Mouse (Mus musculus) liver, adult 2 months (tissue): ENCODE data around the gene Lrsam1. TPM values are rescaled to one million over a fixed set of nuclear protein-coding genes. Genes with fewer than 3 reads are reported as not detected.

ENCODE experiments used
- DNase-seq: peaks from one replicate; pipeline ENCODE4 v3.0.0-alpha.2; 2011; ENCODE audit warnings: low read depth, low spot score; ENCODE audit errors: extremely low read depth
- H3K27ac ChIP-seq: fragments of 200-500 bp; replicated peaks from 2 replicates; pipeline ENCODE4 v1.5.1; 2012; ENCODE audit warnings: low read depth, mild to moderate bottlenecking, control low read depth, inconsistent platforms, low read length; ENCODE audit not compliant: insufficient read depth
- H3K27me3 ChIP-seq: fragments of 200-500 bp; 2 replicates; pipeline ENCODE4 v1.6.1; 2012; ENCODE audit warnings: mild to moderate bottlenecking, moderate library complexity, low read length, inconsistent platforms; ENCODE audit not compliant: control insufficient read depth, insufficient read depth
- H3K36me3 ChIP-seq: fragments of 200-500 bp; 2 replicates; pipeline ENCODE4 v1.6.1; 2012; ENCODE audit warnings: low read length, inconsistent platforms; ENCODE audit not compliant: control insufficient read depth, insufficient read depth
- H3K4me1 ChIP-seq: fragments of 200-500 bp; 2 replicates; pipeline ENCODE4 v1.6.1; 2011; ENCODE audit warnings: low read length; ENCODE audit not compliant: control insufficient read depth, insufficient read depth
- H3K4me3 ChIP-seq: fragments of 200-500 bp; 2 replicates; pipeline ENCODE4 v1.5.1; 2011; ENCODE audit warnings: low read depth, mild to moderate bottlenecking, control low read depth, low read length, moderate library complexity; ENCODE audit not compliant: insufficient read depth
- H3K79me2 ChIP-seq: fragments of 200-500 bp; 2 replicates; pipeline ENCODE4 v1.6.1; 2012; ENCODE audit warnings: inconsistent platforms, mild to moderate bottlenecking, low read length, moderate library complexity; ENCODE audit not compliant: control insufficient read depth, insufficient read depth
- H3K9ac ChIP-seq: fragments of 200-500 bp; 2 replicates; pipeline ENCODE4 v1.6.1; 2012; ENCODE audit warnings: low read depth, mild to moderate bottlenecking, control low read depth, inconsistent platforms, low read length
- CTCF ChIP-seq: fragments of 200-500 bp; IDR thresholded peaks from 2 replicates; pipeline ENCODE4 v1.5.1; 2011; ENCODE audit warnings: low read depth, low read length, control low read depth
- POLR2A ChIP-seq: fragments of 200-500 bp; IDR thresholded peaks from 2 replicates; pipeline ENCODE4 v1.6.1; 2011; ENCODE audit warnings: low read length, control low read depth; ENCODE audit not compliant: insufficient read depth; ENCODE audit errors: extremely low read depth
- WGBS: fragments of 180-500 bp; shearing (Covaris S2); methylation state at CpG from one replicate; pipeline ENCODE4 v1.1.7; 2018; 5-methylcytosine and 5-hydroxymethylcytosine counted together
- polyA plus RNA-seq: library from polyadenylated mRNA; depleted of rRNA; stranded (reverse); fragments of >200 nt; gene quantifications from 2 replicates; pipeline ENCODE4 v1.2.3, GENCODE M21; 2012
- total RNA-seq: library from RNA; depleted of rRNA; stranded (reverse); fragments of >200 nt; gene quantifications from 2 replicates; pipeline ENCODE4 v1.2.3, GENCODE M21; 2014

Lrsam1 gene
- total and polyA plus RNA-seq, 2 experiments = 6.0 to 9.7 TPM

DNA sequence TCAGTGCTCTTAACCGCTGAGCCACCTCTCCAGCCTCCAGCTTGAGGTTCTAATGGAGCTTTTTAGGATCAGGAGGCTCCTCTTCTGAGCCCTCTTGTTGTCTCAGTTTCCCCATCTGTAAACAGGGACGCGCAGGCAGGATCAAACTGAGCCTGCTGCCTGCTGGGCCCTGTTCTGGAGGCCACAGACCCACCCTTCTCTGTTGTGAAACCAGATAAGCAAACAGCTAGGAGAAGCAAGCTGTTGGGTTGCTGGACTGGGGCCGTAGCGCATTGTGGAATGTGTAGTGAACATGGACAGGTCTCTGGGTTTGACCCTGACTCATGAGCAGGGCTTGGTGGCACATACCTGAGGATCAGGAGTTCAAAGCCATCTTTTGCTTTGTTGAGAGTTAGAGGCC, 56.8 kb downstream of the Lrsam1 start:
- Histone ChIP-seq H3K36me3 (no peaks in the 10 kb centered on the region), H3K79me2 (no peaks in the 10 kb centered on the region), H3K27me3 (no peaks in the 10 kb centered on the region), H3K4me3 (no peak overlapping the region), H3K9ac (no peak overlapping the region), H3K27ac (no peak overlapping the region), H3K4me1 (peaks cover 2% of the 10 kb centered on the region; the same call in 1 of the 2 replicates)
- no peak for DNase-seq
- TF ChIP-seq CTCF (no peak), POLR2A (no peak)
- 58% methylated on average over 5 of the region's 5 CpGs for WGBS

DNA sequence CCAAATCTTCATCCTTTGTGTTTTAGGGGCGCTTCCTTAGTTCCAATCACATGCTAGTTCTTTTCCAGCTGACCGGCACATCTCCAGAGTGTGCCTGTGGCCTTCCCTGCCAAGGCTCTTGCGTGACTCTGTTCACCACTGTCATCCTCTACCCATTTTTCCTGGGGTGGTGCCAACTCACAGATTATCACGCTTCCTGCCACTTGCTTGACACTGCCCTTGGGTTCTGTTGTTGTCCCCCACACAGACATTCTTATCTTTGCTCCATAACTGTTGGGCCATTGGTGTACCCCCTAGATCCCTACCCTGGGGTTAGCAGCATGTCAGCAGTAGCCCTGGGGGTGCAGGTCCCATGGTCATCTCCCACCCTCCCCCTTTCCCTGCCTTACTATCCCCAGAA, 57.9 kb downstream of the Lrsam1 start:
- Histone ChIP-seq H3K27ac (no peak overlapping the region), H3K27me3 (no peaks in the 10 kb centered on the region), H3K79me2 (no peaks in the 10 kb centered on the region), H3K9ac (no peak overlapping the region), H3K36me3 (no peaks in the 10 kb centered on the region), H3K4me3 (no peak overlapping the region), H3K4me1 (peaks cover 2% of the 10 kb centered on the region; the same call in 1 of the 2 replicates)
- DNase-seq = no peak
- WGBS = 80% methylated on average over 4 of the region's 4 CpGs
- TF ChIP-seq POLR2A (no peak), CTCF (no peak)

DNA sequence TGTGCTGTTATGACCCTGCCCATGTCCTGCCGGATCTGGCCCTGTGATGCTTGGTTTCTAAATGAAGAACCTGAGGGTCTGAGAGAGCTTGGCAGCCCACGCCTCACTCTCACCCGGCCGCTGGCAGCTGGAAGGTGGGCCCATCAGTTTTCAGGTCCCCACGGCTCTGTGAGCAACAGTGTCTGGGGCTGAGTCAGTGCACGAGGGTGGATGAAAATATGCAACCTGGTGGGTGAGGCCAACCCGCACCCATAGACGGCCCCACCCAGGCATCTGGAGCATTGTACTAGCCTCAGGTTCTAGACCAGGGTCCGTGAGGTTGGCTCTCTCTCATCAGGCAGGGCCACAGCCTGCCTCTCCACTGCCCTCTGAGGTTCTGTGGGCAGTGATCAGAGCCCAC, 59.3 kb downstream of the Lrsam1 start:
- no peak for TF ChIP-seq CTCF
- TF ChIP-seq POLR2A = no peak
- DNase-seq = no peak
- H3K4me1 ChIP-seq = no peaks in the 10 kb centered on the region; the same call in 1 of the 2 replicates
- H3K27ac ChIP-seq = no peak overlapping the region
- no peaks in the 10 kb centered on the region for H3K79me2 ChIP-seq
- no peak overlapping the region for H3K4me3 ChIP-seq
- H3K27me3 ChIP-seq = no peaks in the 10 kb centered on the region
- WGBS = 91% methylated on average over 9 of the region's 9 CpGs
- no peaks in the 10 kb centered on the region for H3K36me3 ChIP-seq
- H3K9ac ChIP-seq = no peak overlapping the region

DNA sequence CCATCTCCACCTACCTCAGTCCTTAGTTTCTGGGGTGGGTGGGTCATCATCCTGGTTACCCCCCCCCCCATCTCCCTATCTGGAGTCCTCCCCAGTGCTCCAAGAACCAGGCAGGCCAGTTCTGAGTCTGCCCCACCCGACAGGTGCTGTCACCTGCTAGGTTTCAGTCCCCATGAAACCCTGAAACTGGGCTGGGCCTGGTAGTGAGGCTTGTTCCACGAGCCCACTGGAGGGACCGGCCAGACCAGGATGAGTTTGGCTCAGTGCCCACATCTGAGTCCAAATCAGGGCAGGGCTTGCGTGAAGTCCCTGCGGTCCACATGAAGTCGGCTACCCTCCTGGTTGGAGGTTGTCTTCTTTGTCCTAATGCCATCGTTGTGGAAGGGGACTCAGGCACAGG, 62.4 kb downstream of the Lrsam1 start:
- peaks cover 2% of the 10 kb centered on the region; the same call in 1 of the 2 replicates for H3K4me1 ChIP-seq
- no peaks in the 10 kb centered on the region for H3K79me2 ChIP-seq
- no peaks in the 10 kb centered on the region for H3K27me3 ChIP-seq
- WGBS = 57% methylated on average over 7 of the region's 7 CpGs
- no peaks in the 10 kb centered on the region for H3K36me3 ChIP-seq
- H3K9ac ChIP-seq = no peak overlapping the region
- H3K27ac ChIP-seq = no peak overlapping the region
- DNase-seq = no peak
- TF ChIP-seq CTCF = no peak
- no peak for TF ChIP-seq POLR2A
- H3K4me3 ChIP-seq = no peak overlapping the region

DNA sequence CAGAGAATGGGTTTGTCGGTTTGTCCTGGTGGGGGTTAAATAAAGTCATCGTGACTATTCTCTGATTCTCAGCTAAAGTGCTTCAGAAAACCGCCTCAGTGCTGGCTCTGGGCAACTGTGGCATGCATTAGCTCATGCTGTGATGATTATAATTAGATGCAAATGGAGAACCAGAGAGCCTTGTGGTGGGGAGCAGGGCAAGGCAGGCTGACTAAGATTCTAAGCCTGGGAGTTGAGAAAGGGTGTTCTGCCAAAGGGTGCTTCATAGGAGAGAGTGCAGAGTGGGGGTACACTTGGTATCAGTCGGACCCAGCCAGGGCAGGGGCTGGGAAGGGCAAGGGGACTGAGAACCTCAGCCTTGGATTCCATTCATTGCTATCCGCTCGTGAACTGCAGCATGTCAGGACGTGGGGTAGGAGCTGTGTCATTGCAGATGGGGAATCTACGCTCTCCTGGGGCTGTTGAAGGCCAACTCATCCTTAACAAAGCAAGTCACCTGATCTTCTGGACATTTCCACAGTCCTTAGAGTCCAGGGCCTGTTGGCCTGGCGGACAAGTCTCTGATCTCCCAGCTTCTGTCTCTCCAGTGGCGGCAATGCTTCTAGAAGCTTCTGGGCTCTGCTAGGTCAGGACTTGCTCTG, 64.8 kb downstream of the Lrsam1 start:
- 87% methylated on average over 10 of the region's 10 CpGs for WGBS
- no peaks in the 10 kb centered on the region for H3K27me3 ChIP-seq
- H3K79me2 ChIP-seq = no peaks in the 10 kb centered on the region
- no peak overlapping the region for H3K27ac ChIP-seq
- H3K9ac ChIP-seq = no peak overlapping the region
- no peak overlapping the region for H3K4me3 ChIP-seq
- TF ChIP-seq CTCF (no peak), POLR2A (no peak)
- no peak for DNase-seq
- H3K4me1 ChIP-seq = peaks cover 2% of the 10 kb centered on the region; the same call in 1 of the 2 replicates
- no peaks in the 10 kb centered on the region for H3K36me3 ChIP-seq

DNA sequence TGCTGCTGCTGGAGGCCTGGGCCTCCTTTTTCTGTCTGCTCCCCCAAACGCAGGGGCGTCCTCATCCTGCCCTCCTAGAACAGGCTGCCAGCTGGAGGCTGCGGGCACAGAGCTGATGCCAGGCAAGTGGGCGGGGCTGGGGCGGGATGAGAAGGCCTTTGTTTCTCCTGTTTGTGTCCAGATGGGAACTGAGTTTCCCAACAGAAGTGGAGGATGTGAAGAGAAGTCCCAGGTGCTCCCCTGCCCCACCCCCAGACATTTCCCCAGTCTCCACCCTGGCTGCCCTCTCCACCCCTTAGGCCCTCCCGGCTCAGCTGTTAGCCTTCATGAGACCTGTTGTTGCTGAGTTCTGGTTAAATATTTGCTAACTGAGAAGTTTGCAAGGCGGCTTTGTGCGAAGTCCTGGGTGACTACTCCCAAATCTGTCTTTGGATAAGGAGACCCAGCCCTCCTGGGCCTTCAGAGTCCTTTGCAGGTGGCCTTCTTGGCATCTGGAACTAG, 65.8 kb downstream of the Lrsam1 start:
- Histone ChIP-seq H3K4me1 (peaks cover 2% of the 10 kb centered on the region; the same call in 1 of the 2 replicates), H3K4me3 (no peak overlapping the region), H3K27ac (no peak overlapping the region), H3K79me2 (no peaks in the 10 kb centered on the region), H3K9ac (no peak overlapping the region), H3K27me3 (no peaks in the 10 kb centered on the region), H3K36me3 (no peaks in the 10 kb centered on the region)
- peak; percentile 30 for DNase-seq
- TF ChIP-seq POLR2A = no peak
- no peak for TF ChIP-seq CTCF
- 30% methylated on average over 8 of the region's 8 CpGs for WGBS
